Mouse (Mus musculus): ENCODE measurements at regions not wholly inside any gene's neighbourhood (a gene's known extent, or its start where the extent isn't known, plus 50 kb on each side); places are given as distances from the start of the nearest gene placed in this dataset.

DNA sequence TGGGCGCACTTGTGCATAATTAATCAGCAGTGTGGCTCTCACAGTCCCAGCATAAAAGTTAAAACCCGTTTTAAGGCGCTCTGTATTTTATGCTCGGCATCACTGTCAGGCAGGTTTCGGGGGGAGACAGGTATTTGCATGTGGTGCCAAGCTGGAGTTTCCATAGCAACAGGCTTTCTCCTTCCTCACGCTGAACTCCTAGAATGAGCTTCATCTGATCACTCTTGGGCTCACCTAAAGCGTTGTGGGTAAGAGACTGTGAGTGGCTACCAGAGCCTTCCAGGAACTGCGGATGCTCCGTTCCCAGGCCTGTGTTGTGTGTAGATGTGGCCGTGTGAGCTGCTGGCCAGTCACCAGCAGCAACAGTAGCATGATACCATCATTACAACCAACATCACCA is 161.5 kb downstream of the Ajap1 start:
- no peak for DNase-seq

- DNase-seq = no peak
These were observed 162.0 kb downstream of the Ajap1 start for GRCm38 (mm10) chr4:153320602-153321001.

DNA sequence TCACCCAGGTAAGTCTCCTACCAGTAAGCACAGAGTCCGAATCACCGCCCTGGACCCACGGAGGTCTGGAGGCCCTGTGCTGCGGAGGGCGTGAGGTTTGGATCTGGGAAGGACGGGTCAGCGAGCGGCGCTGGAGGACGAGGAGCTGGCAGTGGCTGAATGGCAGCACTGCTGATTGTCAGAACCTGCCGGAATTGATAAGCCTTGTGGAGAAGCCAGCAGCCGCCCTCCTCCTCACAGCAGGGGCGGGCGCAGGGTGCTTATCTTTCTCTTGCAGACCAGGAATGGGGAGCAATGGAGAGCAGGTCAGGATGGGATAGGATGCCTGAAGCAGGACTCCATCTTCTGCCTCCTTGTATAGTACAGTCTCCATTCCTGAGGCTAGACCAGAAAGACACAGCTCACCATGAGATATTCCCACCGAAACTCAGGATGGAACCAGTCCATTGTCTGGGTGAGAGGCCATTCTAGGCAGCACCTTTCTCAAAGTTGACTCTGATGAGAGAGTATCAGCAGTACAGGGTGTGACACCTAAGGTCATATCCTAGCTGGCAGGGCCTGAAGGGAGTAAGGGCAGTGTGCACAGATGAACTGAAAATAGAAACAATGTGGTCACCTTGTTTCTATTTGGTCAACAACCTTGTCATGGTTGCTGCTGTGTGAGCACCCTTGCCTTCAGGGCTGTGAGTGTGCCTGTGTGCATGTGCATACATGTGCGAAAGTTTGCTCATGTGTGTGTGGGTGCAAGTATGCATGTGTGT is 165.5 kb downstream of the Ajap1 start:
- DNase-seq = no peak

DNA sequence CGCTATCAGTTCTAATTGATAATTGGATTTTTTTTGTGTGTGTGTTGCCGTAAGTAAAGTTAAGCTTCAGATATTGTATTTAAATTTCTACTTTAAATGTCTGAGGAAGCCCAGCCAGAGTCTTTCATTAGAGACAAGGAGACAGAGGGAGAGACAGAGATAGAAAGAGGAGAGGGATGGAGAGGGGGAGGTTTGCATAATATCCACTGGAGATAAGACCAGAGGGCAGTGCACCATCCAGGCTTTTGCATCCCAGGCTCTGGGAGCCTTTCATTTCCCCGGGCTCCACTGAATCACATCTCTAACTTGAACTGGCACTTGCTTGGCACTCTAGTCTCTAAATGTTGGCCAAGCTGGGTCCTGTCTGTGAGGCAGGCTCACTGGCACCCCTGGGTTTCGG is 166.1 kb downstream of the Ajap1 start:
- no peak for DNase-seq

- no peak for DNase-seq
These were observed 168.7 kb downstream of the Ajap1 start for GRCm38 (mm10) chr4:153313961-153314360.

- no peak for DNase-seq
These were observed 171.0 kb downstream of the Ajap1 start for GRCm38 (mm10) chr4:153311574-153311973.

DNA sequence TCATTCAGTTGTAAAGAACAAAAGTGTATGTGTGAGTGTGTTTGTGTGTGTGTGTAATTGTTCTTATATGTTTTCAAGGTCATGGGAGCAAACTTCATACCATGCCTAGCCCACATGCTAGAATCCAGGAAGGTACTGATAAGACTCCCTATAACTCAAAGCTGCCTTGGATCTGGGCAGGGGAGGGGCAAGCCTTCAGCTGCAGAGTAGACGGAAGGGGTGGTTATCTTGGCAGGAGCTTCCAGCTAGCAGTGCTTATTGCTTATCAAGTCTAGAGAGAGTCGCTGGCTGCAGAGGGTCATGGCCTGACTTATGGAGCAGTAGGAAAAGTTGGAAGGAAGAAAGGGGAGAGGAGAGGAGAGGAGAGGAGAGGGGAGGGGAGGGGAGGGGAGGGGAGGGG is 172.0 kb downstream of the Ajap1 start:
- no peak for DNase-seq

- DNase-seq = no peak
These were observed 179.1 kb downstream of the Ajap1 start for GRCm38 (mm10) chr4:153303521-153303920.

- DNase-seq = no peak
These were observed 179.8 kb downstream of the Ajap1 start for GRCm38 (mm10) chr4:153302855-153303254.

- no peak for DNase-seq
These were observed 184.3 kb downstream of the Ajap1 start for GRCm38 (mm10) chr4:153298277-153298676.

DNA sequence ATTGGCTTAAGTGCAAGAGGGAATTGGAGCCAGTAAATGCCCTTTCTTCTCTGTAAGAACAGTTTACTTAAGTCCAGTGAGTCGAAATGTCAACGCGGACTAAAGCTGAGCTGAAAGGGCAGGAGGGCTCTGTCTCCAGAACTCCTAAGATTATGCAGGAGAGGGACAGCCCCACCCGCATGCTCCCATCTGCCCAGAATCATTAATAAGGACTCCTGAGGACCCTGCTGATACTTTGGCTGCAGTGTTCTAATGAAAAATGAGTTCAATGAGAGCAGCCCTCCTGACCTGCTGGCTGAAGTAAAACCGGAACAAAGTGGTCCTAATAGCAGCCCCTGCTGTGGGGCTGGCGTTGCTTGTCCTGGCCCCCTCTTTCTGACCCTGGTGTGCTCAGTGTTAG is 187.8 kb downstream of the Ajap1 start:
- DNase-seq = no peak

GRCm38 (mm10) chr4:153293137-153293536 is 189.5 kb downstream of the Ajap1 start:
- no peak for DNase-seq

- DNase-seq = no peak
These were observed 194.2 kb downstream of the Ajap1 start for GRCm38 (mm10) chr4:153288362-153288761.

GRCm38 (mm10) chr4:153284209-153284608 is 198.4 kb downstream of the Ajap1 start:
- DNase-seq = no peak

- DNase-seq = no peak
These were observed 206.0 kb downstream of the Ajap1 start for GRCm38 (mm10) chr4:153276571-153276970.

GRCm38 (mm10) chr4:153271376-153271775 is 211.2 kb downstream of the Ajap1 start:
- no peak for DNase-seq

- DNase-seq = no peak
These were observed 219.3 kb downstream of the Ajap1 start for GRCm38 (mm10) chr4:153263216-153263805.

GRCm38 (mm10) chr4:153260941-153261557 is 221.6 kb downstream of the Ajap1 start:
- DNase-seq = no peak

DNA sequence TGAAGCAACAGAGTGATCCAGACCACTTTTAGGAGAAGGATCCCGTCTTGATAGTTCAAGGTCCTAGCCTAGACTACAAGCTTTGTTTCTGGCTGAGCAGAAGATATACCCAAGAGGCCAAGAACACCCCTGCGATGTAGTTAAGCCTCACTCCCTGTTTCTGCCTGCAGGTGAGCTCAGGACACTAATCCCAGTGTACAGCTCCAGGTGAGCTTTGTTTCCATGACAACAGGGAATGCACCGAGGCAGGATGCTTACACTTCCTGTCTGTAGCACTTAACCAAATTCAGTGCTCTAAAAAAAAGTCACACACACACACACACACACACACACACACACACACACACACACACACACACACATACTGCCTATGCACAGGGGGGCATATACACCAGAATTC is 230.7 kb downstream of the Ajap1 start:
- DNase-seq = no peak

- DNase-seq = no peak
These were observed 231.3 kb downstream of the Ajap1 start for GRCm38 (mm10) chr4:153251311-153251710.

DNA sequence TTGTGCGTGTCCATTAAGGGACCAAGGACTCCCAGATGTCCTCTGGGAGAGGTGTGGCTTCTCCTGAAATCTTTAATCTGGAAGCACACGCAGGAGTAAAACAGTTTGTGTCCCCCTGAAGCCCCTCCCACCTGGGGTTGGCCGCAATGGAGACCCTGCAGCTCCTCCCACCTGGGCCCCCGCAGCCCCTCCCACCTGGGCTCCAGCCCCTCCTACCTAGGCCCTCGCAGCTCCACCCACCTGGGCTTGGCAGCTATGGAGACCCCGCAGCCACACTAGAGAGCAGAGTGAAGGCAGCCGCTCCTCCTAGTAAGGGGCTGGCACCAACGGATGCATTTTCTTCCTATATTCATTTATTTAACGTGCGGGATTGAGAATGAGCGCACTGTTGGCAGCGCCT is 245.9 kb downstream of the Ajap1 start:
- no peak for DNase-seq

DNA sequence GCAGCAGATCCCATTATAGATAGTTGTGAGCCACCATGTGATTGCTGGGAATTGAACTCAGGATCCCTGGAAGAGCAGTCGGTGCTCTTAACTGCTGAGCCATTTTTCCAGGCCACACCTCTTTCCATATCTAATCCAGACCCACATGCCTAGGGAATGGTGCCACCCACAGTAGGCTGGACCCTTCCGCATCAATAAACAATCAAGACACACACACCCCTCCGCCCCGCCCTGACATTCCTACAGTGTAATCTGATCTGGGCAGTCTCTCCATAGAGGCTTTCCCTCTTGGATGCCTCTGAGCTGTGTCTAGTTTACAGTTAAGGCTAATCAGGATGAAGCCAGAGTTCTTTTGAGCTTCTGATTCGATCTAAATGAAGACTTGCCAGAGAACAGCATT is 248.8 kb downstream of the Ajap1 start:
- DNase-seq = no peak

- no peak for DNase-seq
These were observed 253.4 kb downstream of the Ajap1 start for GRCm38 (mm10) chr4:153229221-153229620.

GRCm38 (mm10) chr4:153227680-153228420 is 254.8 kb downstream of the Ajap1 start:
- no peak for DNase-seq

Data from thymus, postnatal 25 days (tissue).